Mouse (Mus musculus) layer of hippocampus, postnatal 14 days (tissue): ENCODE results near the gene Tdgf1. TPM values are rescaled to one million over a fixed set of nuclear protein-coding genes. Genes with fewer than 3 reads are reported as not detected.

ENCODE experiments used
- microRNA-seq, 2 experiments: library from miRNA; unstranded; fragments of <30 nt; microRNA quantifications; one replicate each; pipeline ENCODE4 v1.2.0; 2021
- total RNA-seq, 2 experiments: library from RNA; stranded (reverse); gene quantifications; 2 replicates each; pipeline ENCODE4 v1.2.3; 2021

Gene Tdgf1
- total RNA-seq, 2 experiments from 2014 or later = 0.37 to 0.57 TPM

Small RNAs within 50 kb of the gene (microRNA-seq; reads per million reads assigned to microRNA genes)
- 0 reads per million in 2 experiments for gene Gm24269

Other genes starting within 250 kb of the Tdgf1 start
- gene Myl3, start 204.3 kb downstream of the Tdgf1 start, total RNA-seq = not detected
- gene Pth1r, start 199.0 kb downstream of the Tdgf1 start, total RNA-seq = 1 to 10 TPM; 5.6 to 6.5 TPM
- gene Prss42, start 148.0 kb downstream of the Tdgf1 start, total RNA-seq = not detected
- gene Prss44, start 132.2 kb downstream of the Tdgf1 start, total RNA-seq = not detected
- under 1 TPM; 0.21 to 0.55 TPM for gene Prss43, start 119.5 kb downstream of the Tdgf1 start, total RNA-seq
- under 1 TPM; 0.31 to 0.65 TPM for gene Prss45, start 111.6 kb downstream of the Tdgf1 start, total RNA-seq
- gene Prss46, start 101.7 kb downstream of the Tdgf1 start, total RNA-seq = under 1 TPM in 1 of 2 experiments, not detected in 1; 0.31 TPM
- under 1 TPM in 1 of 2 experiments, not detected in 1; 0.36 TPM for gene Prss50, start 88.2 kb downstream of the Tdgf1 start, total RNA-seq
- 10 to 100 TPM; 11.6 to 13.1 TPM for gene Als2cl, start 66.3 kb downstream of the Tdgf1 start, total RNA-seq
- gene Tmie, start 66.0 kb downstream of the Tdgf1 start, total RNA-seq = 1 to 10 TPM; 1.8 to 2.0 TPM
- gene Fam240a, start 29.3 kb downstream of the Tdgf1 start, total RNA-seq = not detected
- 1 to 10 TPM; 2.0 to 2.6 TPM for gene Lrrc2, start 5.4 kb upstream of the Tdgf1 start, total RNA-seq
- gene Rtp3, start 44.4 kb upstream of the Tdgf1 start, total RNA-seq = under 1 TPM; 0.19 to 0.65 TPM
- under 1 TPM; 0.32 to 0.74 TPM for gene Ltf, start 73.1 kb upstream of the Tdgf1 start, total RNA-seq
- gene Ccrl2, start 111.4 kb upstream of the Tdgf1 start, total RNA-seq = 1 to 10 TPM in 1 of 2 experiments, under 1 TPM in 1; 0.92 to 1.8 TPM
- gene Lrrfip2, start 171.4 kb upstream of the Tdgf1 start, total RNA-seq = 10 to 100 TPM; 26.3 to 29.0 TPM